Mouse (Mus musculus) heart, postnatal 14 days (tissue): ENCODE data around the gene Ros1. TPM values are rescaled to one million over a fixed set of nuclear protein-coding genes. Genes with fewer than 3 reads are reported as not detected.

Experiments
- DNase-seq, 2 experiments: peaks; one replicate each; pipeline ENCODE4 v3.0.0; 2021 to 2022
- intact Hi-C: fragments of 180-260 bp; cut with DNase I; formaldehyde crosslinking; loops from one replicate; pipeline ENCODE4 v1.15.1; 2025
- long read RNA-seq, 2 experiments: library from polyadenylated mRNA; stranded (forward); transcript quantifications; one replicate each; pipeline ENCODE4 v2.0.0; 2021
- total RNA-seq, 2 experiments: library from RNA; stranded (reverse); gene quantifications; 2 replicates each; pipeline ENCODE4 v1.2.3; 2021

The Ros1 gene
- under 1 TPM in 1 of 2 experiments, not detected in 1; 0.02 TPM for total RNA-seq
- long read RNA-seq, experiment 1: 0 reads
- long read RNA-seq, experiment 2: 0 reads

DNA sequence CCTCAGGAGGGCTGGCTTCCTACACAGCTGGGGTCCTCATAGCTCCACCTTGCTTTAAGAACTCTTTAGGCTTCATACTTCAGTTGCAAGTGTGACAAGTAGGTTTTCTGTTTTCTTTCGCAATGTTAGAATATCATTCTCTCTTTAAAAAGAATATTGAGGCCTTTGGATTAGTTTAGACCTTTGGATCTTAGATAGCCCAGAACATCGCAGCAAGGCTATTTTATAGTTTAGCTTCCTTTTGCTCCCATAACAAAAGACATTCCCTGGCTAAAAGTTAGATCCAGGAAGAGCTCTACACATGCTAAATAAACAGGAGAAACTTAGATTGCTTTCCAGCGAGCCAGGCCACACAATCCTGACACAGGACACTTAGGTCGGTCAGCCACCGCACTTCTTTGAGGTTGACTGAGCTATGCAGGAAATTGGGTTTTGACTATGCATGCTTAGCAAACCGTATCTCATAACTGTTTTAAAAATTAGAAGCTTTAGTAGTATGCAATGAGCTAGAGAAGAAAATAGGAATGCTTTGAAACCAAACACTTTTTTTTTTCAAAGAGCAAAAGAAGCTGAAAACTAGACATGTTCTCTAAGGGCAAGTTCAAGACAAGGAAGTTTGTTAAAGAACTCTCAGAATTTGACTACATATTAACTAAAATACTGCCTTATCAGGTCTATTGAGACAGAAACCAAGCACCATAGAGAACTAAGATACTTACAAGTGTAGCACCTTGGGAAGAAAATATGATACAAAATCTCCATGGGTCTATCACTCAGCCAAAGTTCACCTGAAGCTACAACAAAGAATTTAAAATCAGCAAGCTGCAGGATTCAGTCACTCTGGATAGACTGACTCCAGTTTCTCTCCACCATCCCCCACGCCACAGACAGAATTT, at the start of gene Ros1:
Gene Ros1, minus strand, starts transcription at position 288 of the 896 bp plus-strand sequence.
- DNase-seq: no peak
- intact Hi-C loops: no loop called here

DNA sequence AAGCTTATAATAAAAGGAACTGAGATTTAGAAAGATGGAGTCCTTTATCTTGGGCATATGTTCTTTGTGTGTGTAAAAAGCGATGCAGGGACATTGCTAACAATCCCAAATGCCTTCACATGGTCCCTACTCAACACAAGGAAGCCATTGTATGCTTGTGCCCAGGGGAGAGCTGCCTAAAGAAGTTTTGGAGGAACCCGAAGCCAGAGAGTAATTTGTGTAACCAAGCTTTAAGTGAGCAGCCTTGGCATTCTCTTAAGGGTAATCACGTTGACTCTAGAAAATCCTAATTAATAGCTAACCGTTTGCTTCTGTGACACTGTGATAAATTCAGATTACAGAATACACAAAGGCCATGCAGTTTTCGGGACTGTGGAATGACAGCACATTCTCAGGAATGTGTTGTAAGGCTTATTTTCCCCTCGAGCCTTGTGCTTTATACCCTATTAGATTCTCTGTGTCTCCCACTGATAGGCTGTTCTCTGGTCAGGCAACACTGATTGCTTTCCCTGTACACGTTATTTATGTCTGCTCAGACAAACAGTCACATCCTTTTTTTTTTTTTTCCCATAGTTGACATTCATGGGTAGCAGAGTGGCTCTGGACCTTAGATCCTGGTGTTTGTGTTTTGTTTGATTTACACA, 47.8 kb upstream of the Ros1 start:
- no peak for DNase-seq

DNA sequence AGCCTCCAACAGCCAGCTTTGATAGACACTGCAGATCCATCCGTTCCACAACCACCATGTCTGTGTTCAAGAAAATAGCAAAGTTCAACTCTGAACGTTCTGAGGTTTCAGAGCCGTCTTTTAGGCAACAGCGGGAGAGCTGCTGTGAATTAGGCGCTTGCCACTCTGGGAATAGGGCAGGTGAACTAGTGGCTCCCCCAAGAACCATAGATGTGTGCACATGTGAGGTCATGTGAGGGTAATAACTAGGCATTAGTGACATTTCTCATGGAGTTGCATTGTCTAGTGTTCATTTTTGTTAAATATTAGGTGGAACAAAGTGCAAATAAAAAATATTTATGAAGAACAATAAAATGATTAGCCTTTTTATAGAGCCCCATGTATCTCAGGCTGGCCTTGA, 47.0 kb upstream of the Ros1 start:
- no peak for DNase-seq
- intact Hi-C loops: no loop called here

More for the DNA sequence above, 47.8 kb upstream of the Ros1 start:
- intact Hi-C loops: no loop called here

DNA sequence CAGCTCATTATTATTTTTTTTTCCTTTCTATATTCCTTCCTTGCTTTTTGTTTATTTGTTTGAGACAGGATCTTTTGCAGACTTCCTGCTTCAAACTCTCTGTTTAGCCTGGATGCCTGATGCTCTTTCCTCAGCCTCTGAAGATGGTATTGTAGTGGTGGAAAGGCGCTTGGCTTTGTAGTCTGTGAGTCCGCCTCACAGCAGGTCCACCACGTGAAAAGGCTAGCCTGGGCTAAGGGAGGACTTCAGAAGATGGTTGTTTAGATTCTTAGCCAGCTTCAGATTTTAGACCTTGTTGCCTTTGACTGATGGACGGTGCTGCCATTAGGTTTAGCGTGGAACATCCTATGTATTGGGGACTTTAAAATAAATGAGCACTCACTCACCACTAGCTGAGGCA, 40.4 kb upstream of the Ros1 start:
- intact Hi-C loops: no loop called here
- DNase-seq: no peak

DNA sequence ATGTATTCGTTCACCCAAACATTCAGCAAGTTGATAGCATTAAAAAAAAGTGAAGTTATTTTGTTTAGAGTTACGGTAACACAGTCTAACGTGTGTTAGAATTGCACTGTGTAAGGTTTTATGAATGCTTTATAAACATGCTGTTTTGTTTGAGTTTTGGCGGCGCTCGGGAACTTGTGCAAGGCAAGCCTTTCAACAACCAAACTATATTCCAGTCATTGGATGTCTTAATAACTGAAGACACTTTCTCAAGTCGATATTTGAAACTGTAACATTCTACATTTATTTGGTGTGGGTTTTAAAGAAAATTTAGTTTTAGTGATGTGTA, 39.6 kb upstream of the Ros1 start:
- intact Hi-C loops: loop anchor here (5.0 kb wide), 1 partner anchor 73 kb away; no protein-coding TSS in a partner anchor
- no peak for DNase-seq

DNA sequence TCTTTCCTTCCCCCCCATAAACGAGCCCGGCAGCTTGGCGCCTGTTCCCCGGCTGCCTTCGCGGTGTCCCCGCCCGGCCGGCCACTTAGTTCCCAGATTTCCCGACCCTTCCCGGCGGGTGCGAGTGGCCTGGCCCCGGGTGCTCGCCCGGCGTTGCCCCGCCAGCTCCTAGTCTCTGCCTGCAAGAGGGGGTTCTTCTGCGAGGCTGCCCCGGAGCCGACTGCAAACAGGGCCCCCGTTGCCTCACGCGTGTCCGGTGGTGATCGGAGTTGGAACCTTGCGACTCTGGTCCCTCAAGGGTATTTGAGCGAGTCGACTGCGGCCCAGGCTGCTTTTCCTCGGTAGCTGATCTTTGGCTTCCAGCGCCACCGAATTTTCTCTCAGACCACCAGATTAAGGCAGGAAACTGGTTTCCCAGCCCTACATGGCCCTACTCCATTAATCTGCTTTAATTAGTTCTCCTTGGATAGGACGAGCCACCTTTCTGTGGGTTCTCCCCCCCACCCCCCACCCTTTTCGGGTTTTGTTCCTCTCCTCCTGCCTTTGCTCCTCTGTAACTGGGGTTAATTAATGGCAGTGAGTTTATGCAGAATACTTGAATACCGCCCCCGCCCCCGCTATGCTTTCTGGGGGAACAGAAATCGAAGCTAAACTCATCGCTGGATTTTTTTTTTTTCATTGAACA, 39.1 kb upstream of the Ros1 start:
- peak; percentile 49 to 51 for DNase-seq
- intact Hi-C loops: loop anchor here (2.0 to 5.0 kb wide), 3 partner anchors 41 to 149 kb away; partner anchors contain the start of gene Gopc

DNA sequence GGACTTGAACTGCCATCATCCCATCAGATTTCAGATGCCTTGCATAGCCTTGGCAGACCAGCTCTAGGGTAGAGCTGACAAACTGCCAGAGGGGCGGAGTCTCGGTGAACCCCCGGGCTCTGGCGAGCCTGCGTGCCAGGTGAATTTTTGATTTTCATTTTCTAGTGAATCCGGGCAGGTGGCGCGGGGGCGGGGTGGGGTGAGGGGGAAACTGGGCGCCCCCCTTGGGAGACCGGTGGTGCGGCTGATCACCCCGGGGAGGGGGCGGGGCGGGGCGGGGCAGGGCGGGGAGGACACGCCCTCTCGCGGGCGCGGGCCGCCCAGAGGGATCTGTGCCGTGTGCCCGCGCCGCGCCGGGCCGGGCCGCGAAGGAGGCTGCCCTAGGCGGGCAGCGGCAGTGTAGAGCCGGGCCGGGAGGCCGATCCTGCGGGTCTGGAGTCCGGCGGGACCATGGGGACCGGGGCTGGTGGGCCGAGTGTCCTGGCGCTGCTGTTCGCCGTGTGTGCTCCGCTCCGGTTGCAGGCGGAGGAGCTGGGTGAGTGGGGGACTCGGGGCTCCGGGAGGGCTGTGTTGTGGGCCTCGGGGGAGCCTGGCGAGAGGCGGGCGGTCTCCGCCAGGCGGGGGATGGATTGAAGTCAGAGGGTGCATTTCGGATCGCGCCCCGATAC, 38.4 kb upstream of the Ros1 start, which contains the start of gene Dcbld1:
Gene Dcbld1, plus strand, starts transcription at position 319 of the 668 bp plus-strand sequence.
- DNase-seq: peak; percentile 67 to 69
- intact Hi-C loops: loop anchor here (2.0 to 5.0 kb wide), 3 partner anchors 41 to 149 kb away; partner anchors contain the start of gene Gopc

DNA sequence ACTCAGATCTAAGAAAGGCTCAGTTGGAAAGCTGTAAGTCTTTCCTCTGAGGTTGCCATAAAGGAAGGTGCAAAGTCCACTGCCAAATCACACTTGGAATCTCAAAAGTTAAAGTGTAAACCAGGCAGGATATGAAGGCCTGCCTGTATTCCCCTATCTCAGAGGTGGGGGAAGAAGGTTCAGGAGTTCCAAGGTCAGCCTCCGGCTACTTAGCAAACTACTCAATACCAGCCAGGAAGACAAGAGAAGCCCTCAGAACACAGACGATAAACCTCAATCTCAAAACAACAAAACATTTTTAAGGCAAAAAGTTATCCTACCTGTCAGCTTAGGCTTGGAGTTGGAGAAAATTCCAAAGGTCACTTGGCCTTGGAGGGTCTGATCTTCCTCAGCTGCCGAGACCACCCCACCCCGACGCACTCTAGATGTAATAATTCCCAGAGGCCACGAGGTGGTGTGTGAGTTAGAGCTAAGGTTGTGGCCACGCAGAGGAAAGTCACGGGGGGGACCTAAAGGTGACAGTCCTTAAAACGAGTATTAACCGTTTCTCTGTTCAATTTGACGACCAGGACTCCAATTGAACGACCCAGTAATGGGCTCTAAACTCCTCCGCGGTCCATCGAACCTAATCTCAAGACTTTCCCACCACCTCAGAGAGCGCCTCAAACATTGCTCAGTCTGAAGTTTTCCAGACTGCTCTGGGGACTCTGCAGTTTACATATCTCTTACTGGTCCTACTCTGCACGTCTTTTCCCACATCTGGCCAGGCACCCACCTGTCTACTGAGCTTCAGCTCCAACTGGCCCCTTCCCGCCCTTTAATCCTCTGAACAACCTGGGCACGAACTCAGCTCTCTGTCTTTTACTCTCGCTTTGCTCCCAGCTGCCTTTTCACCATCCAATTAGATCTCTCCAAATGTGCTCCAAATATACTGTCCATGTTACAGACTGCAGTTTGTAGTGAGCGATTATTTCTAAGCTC, 37.4 kb upstream of the Ros1 start:
- intact Hi-C loops: loop anchor here (1.0 to 5.0 kb wide), 4 partner anchors 42 to 150 kb away; partner anchors contain the start of gene Gopc

DNA sequence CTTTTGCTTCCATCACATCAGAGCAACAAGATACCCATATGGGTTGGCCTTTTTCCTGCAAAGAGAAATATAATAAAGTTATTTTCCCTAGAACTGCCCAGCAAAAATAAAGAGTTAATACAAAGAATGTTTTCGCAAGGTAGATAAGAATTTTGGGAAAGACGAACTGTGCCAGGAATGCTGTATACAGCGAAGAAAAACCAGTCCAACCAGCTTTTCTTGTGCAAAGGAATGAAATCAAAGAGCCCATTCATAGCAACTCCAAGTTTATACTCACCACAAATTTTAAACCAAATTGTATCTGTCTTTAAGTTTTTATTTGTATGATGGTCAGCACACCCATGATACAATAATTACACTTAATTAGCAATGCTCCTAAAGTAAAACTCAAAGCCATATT, 24.6 kb upstream of the Ros1 start:
- intact Hi-C loops: loop anchor here (5.0 kb wide), 1 partner anchor 113 kb away; no protein-coding TSS in a partner anchor

More for the DNA sequence above, 37.4 kb upstream of the Ros1 start:
- DNase-seq: peak; percentile 36 to 53

DNA sequence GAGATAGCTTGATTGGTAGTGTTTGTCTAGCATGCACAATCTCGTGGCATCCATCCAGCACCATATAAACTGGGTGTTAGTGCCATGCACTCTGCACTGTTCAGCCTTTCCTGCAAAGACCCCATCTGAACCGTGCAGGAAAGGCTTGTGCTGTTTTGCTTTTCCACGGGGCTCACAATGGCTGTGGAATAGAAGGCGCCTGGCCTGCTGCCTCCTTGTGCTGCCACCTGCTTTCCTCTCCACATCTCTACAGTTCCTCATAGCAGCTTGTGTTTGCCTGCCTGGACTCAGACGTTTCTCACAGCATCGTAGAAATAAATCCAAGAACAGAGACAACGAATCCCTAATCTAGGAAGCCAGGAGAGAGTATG, 22.5 kb upstream of the Ros1 start:
- intact Hi-C loops: loop anchor here (1.0 to 5.0 kb wide), 2 partner anchors 115 to 168 kb away; no protein-coding TSS in a partner anchor
- DNase-seq: no peak

More for the DNA sequence above, 24.6 kb upstream of the Ros1 start:
- no peak for DNase-seq

DNA sequence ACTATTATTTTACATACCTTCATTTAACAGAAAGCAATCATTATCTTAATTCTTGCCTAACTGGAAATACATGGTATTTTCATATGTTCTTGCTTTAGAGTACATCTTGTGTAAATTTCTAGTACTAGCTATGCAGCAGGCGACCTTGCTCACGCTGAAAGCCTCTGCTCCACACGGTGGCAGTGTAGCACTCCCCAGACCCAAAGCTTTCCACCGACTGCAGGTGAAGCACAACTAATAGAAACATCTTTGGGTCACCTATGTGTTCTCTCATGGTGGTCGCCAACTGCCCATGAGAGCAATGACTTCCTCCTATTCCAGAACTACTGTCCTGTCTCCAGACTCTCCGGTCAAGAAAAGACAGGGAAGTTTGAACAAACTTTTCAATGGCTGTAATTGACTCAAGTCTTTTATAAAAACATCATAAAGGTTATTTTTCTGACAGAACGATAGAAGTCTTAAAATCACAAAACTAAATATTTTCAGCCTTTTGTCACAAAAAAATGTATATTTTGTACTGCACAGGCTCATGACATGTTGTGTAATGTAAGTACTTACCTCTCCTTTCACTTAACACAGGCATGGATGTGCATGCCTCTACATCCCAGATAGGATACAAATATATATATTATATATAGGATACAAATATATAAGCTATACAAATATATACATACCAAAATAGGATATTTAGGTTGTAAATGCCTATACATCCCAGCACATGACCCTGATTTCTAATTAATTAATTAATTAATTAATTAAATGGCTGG, 21.9 kb upstream of the Ros1 start:
- DNase-seq: peak; percentile 65 to 75
- intact Hi-C loops: loop anchor here (1.0 to 5.0 kb wide), 2 partner anchors 115 to 168 kb away; no protein-coding TSS in a partner anchor

DNA sequence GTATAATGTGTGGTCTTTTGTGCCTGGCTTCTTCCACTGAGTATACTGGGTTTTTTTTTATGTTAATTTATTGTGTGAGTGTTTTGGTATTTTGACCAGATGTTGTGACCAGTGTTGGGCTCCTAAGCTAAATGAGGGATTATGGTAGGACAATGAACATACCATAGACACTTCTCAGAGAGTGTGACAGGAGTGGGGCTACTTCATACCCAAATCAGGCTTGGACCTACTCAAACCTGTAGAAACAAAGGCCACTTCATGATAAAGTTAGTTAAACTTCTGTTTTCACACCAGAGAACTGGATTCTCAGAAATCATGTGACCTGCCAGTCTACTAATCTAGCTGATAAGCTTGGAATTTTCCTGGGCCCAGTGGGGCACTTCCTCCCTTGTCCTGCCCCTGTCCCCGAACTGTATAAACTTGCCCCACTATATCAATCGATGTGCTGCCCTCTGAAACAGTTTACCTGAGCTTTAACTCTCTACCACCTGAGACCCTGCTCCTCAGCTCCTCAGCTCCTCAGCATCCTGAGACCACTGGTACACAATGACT, 20.3 kb upstream of the Ros1 start:
- intact Hi-C loops: loop anchor here (5.0 kb wide), 1 partner anchor 117 kb away; no protein-coding TSS in a partner anchor

DNA sequence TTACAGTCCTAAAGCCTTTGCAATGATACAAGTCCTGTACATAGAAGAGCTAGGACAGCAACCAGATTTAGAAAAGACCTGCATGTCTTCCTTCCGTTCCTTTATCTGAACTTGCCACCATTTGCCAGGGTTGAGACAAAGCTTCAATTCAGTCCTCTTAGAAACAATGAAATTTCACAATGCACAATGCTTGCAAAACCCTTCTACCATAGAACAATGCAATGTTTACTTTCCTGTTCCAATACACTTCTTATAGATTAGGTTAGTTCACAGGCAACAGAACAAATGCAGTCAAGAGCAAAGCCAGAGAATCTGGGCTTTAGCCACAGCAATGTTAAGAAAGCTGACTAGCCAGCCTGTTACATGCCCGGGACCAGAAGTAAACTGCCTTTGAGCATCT, 9.0 kb upstream of the Ros1 start:
- DNase-seq: no peak
- intact Hi-C loops: no loop called here

More for the DNA sequence above, 20.3 kb upstream of the Ros1 start:
- no peak for DNase-seq

DNA sequence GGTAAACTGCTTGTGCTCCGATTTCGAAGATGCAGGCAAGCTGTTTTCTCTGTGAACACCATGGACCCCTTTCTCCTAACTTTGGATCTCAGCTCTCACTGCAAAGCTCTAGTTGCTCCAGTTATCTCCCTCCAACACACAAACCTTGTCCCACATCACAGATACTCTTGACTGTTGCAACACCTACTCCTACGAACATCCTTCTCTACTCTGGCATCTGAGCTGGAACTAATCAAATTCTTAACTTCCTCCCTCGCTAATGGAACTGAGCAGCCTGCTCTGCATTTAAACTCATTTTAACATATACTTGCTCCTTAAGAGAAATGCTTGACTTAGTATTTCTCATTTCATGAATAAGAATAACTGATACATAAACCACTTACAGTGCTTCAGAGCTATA, 9.1 kb downstream of the Ros1 start:
- intact Hi-C loops: no loop called here
- no peak for DNase-seq

DNA sequence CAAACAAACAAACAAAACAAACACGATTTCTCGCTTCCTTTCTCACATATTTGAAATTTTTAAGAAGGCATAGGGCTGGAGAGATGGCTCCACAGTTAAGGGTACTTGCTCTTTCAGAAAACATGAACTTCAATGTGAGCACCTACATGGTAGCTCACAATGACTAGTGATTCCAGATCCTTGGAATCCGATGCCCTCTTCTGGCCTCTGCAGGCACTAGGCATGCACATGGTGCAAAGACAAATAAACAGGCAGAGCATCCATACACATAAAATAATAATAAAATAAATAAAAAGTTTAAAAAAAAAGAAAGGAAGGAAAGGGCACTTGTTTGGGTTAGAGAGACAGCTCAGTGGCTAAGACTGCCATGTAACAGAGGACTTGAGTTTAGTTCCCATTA, 12.2 kb downstream of the Ros1 start:
- intact Hi-C loops: no loop called here
- no peak for DNase-seq

DNA sequence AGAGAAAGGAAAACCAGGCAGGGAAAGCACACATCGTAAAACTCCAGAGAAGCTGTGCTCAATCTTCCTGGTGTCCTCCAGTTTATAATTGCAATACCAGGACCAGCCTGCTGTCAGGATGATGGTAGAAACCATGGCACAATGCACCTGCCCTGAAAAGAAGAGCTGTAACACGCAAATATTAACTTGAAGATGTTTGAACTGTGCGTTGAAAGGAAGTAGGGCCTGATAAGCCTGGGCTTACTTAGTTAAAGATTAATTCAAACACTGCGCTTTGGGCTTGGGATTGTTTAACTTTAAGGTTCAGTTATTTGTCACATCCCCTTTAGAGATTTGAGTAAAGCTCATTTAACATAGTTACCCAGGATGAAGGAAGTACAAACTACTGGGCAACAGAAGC, 20.7 kb downstream of the Ros1 start:
- DNase-seq: no peak
- intact Hi-C loops: no loop called here

DNA sequence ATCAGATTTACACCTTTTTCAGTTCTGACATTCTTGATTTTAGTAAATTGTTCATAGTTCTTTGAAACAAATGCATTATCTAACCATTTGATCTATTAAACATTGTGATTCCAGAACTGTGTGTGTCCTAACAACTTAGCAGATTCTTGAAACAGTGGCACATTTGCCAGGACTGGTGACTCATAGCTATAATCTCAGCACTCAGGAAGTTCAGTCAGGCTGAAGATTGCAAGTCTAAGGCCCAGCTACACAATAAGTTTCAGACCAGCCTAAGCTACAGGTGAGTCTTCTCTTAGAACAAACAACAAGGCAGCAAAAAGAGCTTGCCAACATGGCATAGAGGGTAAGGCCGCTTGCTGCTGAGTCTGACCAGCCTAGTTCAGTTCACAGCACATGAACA, 24.6 kb downstream of the Ros1 start:
- intact Hi-C loops: no loop called here
- DNase-seq: no peak

DNA sequence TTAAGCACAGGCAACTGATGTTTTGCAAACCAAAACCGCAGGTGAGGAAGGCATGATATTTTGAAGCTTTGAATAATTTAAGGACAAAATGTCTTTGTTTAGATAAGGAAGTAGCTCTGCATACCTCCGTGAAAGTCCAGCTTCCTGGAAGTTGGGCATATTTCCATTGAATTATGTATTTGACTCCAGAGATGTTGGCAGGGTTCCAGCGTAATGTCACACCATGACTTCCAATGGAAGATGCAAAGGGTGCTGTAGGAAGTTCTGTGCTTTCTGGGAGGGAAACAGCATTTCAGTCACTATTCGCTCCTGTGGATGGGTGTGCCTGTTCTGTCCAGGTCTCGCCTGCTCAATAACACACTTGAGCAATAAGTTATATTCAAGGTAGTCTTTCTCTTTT, 25.2 kb downstream of the Ros1 start:
- DNase-seq: peak in 1 of 2 experiments; percentile 5
- intact Hi-C loops: no loop called here
